Mouse (Mus musculus): ENCODE results near the gene 2310034G01Rik. TPM values are rescaled to one million over a fixed set of nuclear protein-coding genes. Genes with fewer than 3 reads are reported as not detected.

2310034G01Rik gene
- total and polyA plus RNA-seq, 3 experiments = 1.1 to 1.6 (median 1.4) TPM

GRCm38 (mm10) chr19:46338331-46338936 is 11.7 kb downstream of the 2310034G01Rik start, which contains the start of gene Cuedc2:
Gene Cuedc2, minus strand, starts transcription at chr19:46338702.
- Histone ChIP-seq H3K4me1 (ENCODE audit: control insufficient read depth in 1 of 2, insufficient read depth in 2 of 2) (peaks cover 12 to 49% of the 10 kb centered on the region in 2 experiments), H3K4me2 (ENCODE audit: insufficient read depth, low read depth, poor library complexity, severe bottlenecking) (peak within 1 kb of the TSS; percentile 97), H3K27me3 (replicated peaks) (no peaks in the 10 kb centered on the region), H3K79me2 (replicated peaks; ENCODE audit: control insufficient read depth, extremely low read depth, insufficient read depth, poor library complexity, severe bottlenecking) (0 out of 2 replicates have a peak, but pooled peaks cover 2% of the 10 kb centered on the region), H3K9ac (ENCODE audit: insufficient read depth, low read depth) (peak within 1 kb of the TSS; percentile 79), H3K4me3 (replicated peaks in 1 of 3; ENCODE audit: low read depth in 2 of 3, low read length in 2 of 3, poor library complexity in 1 of 3) (peak within 1 kb of the TSS; percentile 71 to 84 (median 81)), H3K9me3 (replicated peaks; ENCODE audit: low read length) (no peaks in the 10 kb centered on the region), H3K36me3 (replicated peaks in 1 of 2; ENCODE audit: control insufficient read depth in 1 of 2, insufficient read depth in 1 of 2, low read length in 1 of 2) (peaks cover 0 to 15% of the 10 kb centered on the region in 2 experiments), H3K27ac (ENCODE audit: insufficient read depth, low read depth) (peak within 1 kb of the TSS; percentile 68)
- DNase-seq (ENCODE audit: extremely low read depth) = peak; percentile 97
- dilution Hi-C loops (cut with MboI; ENCODE audit: extremely low pct_ligation_motif_present, extremely low pct_unique_long_range_greater_than_20kb, low sequenced_read_pairs) = no loop called here
- TF ChIP-seq IRF4 (IDR thresholded peaks at IDR 0.05; ENCODE audit: low read depth, low read length) (peak; percentile 68), TBP (conservative IDR thresholded peaks at IDR 0.05; ENCODE audit: low read depth, low read length) (peak; percentile 59; the same call in 1 of the 2 replicates), NRF1 (IDR thresholded peaks at IDR 0.05; ENCODE audit: low read depth, low read length) (peak; percentile 81), MAZ (IDR thresholded peaks at IDR 0.05; ENCODE audit: low read depth, low read length) (0 out of 2 replicates have a peak, but pooled peaks have one; percentile 85), RAD21 (IDR thresholded peaks at IDR 0.05; ENCODE audit: low read depth, low read length) (peak; percentile 34), HCFC1 (IDR thresholded peaks at IDR 0.05; ENCODE audit: low read depth, low read length) (peak; percentile 96), CTCF (conservative IDR thresholded peaks at IDR 0.05 in 1 of 2, IDR thresholded peaks at IDR 0.05 in 1 of 2; ENCODE audit: low read depth in 2 of 2, low read length in 2 of 2) (peak; percentile 40 to 81), JUN (IDR thresholded peaks at IDR 0.05; ENCODE audit: insufficient read depth, low read depth, low read length) (no peak), POLR2A (IDR thresholded peaks at IDR 0.05; ENCODE audit: low read depth, low read length) (peak; percentile 77), ZNF384 (IDR thresholded peaks at IDR 0.05; ENCODE audit: low read depth, low read length) (0 out of 2 replicates have a peak, but pooled peaks have one; percentile 12), E2F4 (IDR thresholded peaks at IDR 0.05; ENCODE audit: insufficient replicate concordance, low read depth, low read length) (peak; percentile 38; the same call in 1 of the 2 replicates), PAX5 (IDR thresholded peaks at IDR 0.05; ENCODE audit: low read length) (no peak), MYC (IDR thresholded peaks at IDR 0.05; ENCODE audit: low read depth, low read length) (peak; percentile 83), ELF1 (IDR thresholded peaks at IDR 0.05; ENCODE audit: low read depth, low read length) (peak; percentile 84), RCOR1 (conservative IDR thresholded peaks at IDR 0.05; ENCODE audit: low read depth, low read length) (peak; percentile 54; the same call in 1 of the 2 replicates), MAX (IDR thresholded peaks at IDR 0.05; ENCODE audit: low read length) (peak; percentile 32; the same call in 1 of the 2 replicates), CHD1 (IDR thresholded peaks at IDR 0.05; ENCODE audit: low read depth, low read length) (no peak), SIN3A (IDR thresholded peaks at IDR 0.05; ENCODE audit: low read length) (peak; percentile 92), ETS1 (conservative IDR thresholded peaks at IDR 0.05; ENCODE audit: low read depth, low read length) (no peak), TCF12 (IDR thresholded peaks at IDR 0.05; ENCODE audit: low read depth, low read length) (0 out of 2 replicates have a peak, but pooled peaks have one; percentile 19), CHD2 (IDR thresholded peaks at IDR 0.05; ENCODE audit: low read length) (peak; percentile 74), KAT2A (IDR thresholded peaks at IDR 0.05; ENCODE audit: insufficient replicate concordance, low read length) (peak; percentile 77; the same call in 1 of the 2 replicates), SMC3 (IDR thresholded peaks at IDR 0.05; ENCODE audit: low read depth, low read length) (peak; percentile 61), EP300 (IDR thresholded peaks at IDR 0.05; ENCODE audit: low read length) (no peak), JUND (conservative IDR thresholded peaks at IDR 0.05; ENCODE audit: low read depth, low read length) (no peak; the same call in 1 of the 2 replicates), USF2 (conservative IDR thresholded peaks at IDR 0.05; ENCODE audit: low read depth, low read length) (peak; percentile 33; the same call in 1 of the 2 replicates), USF1 (IDR thresholded peaks at IDR 0.05; ENCODE audit: low read depth, low read length) (peak; percentile 49)
- in situ Hi-C loops (cut with MboI; ENCODE audit: low pct_ligation_motif_present, low pct_unique_long_range_greater_than_20kb, low sequenced_read_pairs) = no loop called here
